Mouse (Mus musculus) small intestine, adult 2 months (tissue): Measurements from ENCODE around the gene Rab6b.

Experiments used
- CTCF ChIP-seq: fragments of 200-500 bp; IDR thresholded peaks from 2 replicates; pipeline ENCODE4 v1.5.1; 2012; ENCODE audit warnings: low read depth, mild to moderate bottlenecking, control low read depth, inconsistent platforms, low read length, moderate library complexity, mixed read lengths; ENCODE audit not compliant: insufficient replicate concordance, insufficient read length; ENCODE audit errors: extremely low read depth
- POLR2A ChIP-seq: fragments of 200-500 bp; IDR thresholded peaks from 2 replicates; pipeline ENCODE4 v1.6.1; 2012; ENCODE audit warnings: low read depth, mild to moderate bottlenecking, control low read depth, inconsistent platforms, low read length, moderate library complexity

GRCm38 (mm10) chr9:103082246-103082975, 29.2 kb upstream of the Rab6b start:
- TF ChIP-seq CTCF (no peak), POLR2A (no peak)
